In the genomic region with DNA sequence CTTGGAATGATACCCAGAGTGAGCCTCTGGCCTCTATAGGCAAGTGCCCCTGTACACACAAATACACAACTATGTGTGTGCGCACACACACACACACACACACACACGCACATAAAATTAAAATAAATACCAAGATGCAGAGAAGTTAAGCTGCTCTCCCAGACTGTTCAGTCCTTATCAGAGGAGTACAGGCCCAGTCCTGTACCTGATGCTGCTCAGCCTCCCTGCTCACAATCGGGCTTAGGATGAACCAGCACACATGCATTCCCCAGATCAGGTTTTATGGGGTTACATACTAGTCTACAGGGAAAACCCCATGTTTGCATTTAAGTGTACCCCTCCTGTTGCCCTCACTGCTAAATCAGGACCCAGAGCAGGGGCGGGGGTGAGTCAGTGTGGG, we compare ENCODE assay signal across 22 mouse cellular contexts.
"Had no signal": no experiment of that assay in that cellular context is flagged by ENCODE, and none has a peak within 500 bp of the region (broad histone marks: within the 10 kb centered on the region; RNA-seq: fewer than 3 reads in every experiment).

No protein-coding gene starts in this region.

- H3K36me3 ChIP-seq: limb, embryonic 10.5 days; limb, embryonic 13.5 days had no signal

- DNase-seq: kidney, adult 2 months; kidney, postnatal 25 days; layer of hippocampus, adult 9-11 months; lung, embryonic 14.5 days; right cerebral cortex, adult 18-20 months; right cerebral cortex, postnatal 14 days; right cerebral cortex, postnatal 4 days; thymus, adult 2 months; thymus, postnatal 14 days; thymus, postnatal 4 days had no signal

- H3K4me2 ChIP-seq: limb, embryonic 13.5 days; lung, embryonic 14.5 days; midbrain, embryonic 11.5 days had no signal

- ATAC-seq: inflammation-experienced regulatory T-cells, adult 6 months; intestine, postnatal 0 days; lung, postnatal 0 days; midbrain, embryonic 16.5 days had no signal

- H3K4me1 ChIP-seq: limb, embryonic 10.5 days; limb, embryonic 13.5 days had no signal

- H3K4me3 ChIP-seq: layer of hippocampus, adult 2 months; limb, embryonic 10.5 days; limb, embryonic 13.5 days; myocyte had no signal

- H3K27ac ChIP-seq: kidney, postnatal 0 days; layer of hippocampus, adult 2 months; limb, embryonic 10.5 days; limb, embryonic 13.5 days; macrophage; stomach, postnatal 0 days had no signal

- H3K27me3 ChIP-seq: limb, embryonic 13.5 days had no signal

- H3K9ac ChIP-seq: limb, embryonic 13.5 days; lung, embryonic 14.5 days had no signal

- H3K9me3 ChIP-seq: limb, embryonic 10.5 days; limb, embryonic 13.5 days had no signal
